Mouse (Mus musculus) WW6 (cell line): Measurements from ENCODE around the gene Rcc2.

Experiments used
- DNase-seq: peaks from one replicate; pipeline ENCODE4 v3.0.0-alpha.2; 2013; ENCODE audit warnings: low read depth, low spot score

The Rcc2 gene

GRCm38 (mm10) chr4:140709617-140710016 is 9.3 kb downstream of the Rcc2 start:
- no peak for DNase-seq

DNA sequence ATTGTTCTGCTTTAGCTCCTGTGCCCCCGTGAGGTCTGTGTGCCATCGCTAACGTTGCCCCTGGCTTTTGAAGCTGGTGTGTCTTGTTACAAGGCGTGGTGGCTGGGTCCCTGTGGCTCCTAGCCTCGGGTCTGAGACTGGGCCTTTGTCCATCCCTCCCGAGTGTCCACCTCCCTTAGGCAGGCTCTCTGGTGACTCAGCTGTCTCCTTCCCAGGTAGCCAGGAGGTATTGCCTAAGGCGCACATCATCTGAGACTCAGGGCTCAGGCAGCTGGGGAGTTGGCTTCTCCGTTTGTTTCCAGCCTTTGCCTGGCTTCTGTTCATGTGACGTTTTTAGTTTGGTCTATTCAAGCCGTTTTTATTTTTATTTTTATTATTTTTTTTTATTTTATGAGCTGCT is 10.4 kb downstream of the Rcc2 start:
- no peak for DNase-seq

- no peak for DNase-seq
Observed at GRCm38 (mm10) chr4:140711360-140711759, 11.0 kb downstream of the Rcc2 start.

DNA sequence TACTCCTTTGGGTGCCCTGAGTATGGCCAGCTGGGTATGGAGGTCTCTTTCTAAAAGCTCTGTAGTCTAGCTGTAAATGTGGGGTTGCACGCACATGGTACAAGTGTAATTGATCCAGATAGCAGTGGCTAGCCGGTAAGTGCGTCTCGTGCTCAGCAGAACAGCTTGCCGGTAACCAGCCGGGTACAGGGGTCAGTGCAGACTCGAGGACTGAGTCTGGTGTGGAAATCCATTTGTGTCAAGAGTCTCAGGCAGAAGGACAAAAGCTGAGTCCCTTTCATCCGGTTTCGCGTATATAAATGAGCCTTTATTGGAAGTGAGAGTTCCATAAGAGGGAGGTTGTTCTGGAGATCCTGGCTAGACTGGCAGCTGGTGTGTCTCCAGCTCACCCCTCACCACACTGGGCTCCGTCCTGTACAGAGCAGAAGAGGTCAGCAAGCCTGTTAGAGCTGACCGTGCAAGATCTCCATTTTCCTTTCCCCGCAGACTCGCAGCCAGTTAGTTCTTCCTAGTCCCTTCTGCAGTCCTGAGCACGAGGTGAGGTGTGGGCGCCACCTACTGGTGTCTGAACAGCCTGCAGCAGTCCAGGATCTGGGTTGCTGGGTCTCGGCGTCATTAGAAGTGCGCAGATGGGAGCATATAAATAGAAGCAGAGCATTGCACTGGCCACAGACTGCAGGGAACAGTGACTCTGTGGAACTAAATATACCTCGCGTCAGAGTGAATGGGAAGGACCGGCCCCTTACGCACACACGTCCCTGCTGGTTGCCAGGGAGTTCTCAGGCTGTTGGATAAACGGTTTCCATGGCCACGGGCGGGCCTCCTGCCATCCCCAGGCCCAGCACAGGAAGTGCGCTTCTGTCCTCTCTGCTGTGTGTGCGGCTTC is 13.4 kb downstream of the Rcc2 start:
- DNase-seq: peak; percentile 66

DNA sequence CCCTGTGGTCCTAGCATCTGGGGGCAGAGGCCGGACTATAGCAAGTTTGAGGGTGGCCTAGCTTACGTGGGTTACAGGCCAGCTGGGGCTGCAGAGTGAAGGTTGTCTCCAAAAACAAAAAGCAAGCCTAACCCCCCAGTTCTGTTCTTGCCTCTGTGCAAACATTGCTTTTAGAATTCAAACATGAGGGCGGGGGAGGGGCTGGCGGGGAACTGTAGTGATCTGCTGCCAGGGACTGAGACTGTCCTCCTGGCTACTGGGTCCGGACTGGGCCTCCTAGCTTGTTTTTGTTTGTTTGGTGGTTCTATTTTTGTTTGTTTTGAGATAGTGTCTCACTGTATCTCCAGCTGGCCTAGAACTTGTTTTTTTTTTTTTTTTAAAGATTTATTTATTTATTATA is 14.2 kb downstream of the Rcc2 start:
- no peak for DNase-seq

DNA sequence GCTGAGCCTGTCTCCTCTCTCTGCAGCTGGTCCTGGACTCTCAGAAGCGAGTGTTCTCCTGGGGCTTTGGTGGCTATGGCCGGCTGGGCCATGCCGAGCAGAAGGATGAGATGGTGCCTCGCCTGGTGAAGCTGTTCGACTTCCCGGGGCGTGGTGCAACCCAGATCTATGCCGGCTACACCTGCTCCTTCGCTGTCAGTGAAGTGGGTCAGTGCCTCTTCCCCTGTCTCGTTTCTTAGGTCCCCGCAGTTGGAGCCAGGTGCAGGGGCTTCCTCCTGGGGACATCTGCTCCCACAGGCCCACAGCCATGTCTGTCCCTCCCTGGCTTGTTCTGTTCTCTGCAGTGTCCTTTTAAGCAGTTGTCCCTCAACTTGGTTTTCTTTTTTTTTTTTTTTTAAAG is 16.7 kb downstream of the Rcc2 start:
- DNase-seq: no peak

GRCm38 (mm10) chr4:140718436-140718835 is 18.1 kb downstream of the Rcc2 start:
- DNase-seq: no peak

- no peak for DNase-seq
Observed at GRCm38 (mm10) chr4:140720091-140720490, 19.8 kb downstream of the Rcc2 start.

DNA sequence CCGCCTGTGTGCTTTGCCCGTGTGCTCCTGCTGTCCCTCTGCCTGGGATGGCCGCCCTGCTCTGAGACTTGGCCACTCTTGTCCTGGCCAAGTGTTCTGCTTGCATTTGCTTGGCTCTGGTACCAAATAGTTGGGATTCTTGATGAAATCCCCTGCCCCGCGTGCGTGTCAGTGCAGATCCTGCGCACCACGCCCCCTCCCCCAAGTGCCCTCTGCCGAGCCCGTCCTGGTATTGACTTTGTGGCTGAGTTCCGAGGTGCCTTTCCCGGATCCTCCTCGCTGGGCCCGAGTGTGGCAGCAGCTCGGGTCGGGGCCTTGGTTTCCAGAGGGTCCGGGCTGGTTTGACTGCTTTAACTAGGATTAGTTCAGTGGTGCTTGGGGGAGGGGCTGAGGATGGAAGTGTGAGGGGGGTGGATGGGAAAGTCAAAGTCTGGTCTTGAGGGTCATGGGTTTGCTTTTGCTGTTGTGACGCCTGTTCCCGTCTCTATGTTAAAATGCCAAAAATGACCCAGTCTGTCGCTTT is 21.7 kb downstream of the Rcc2 start:
- DNase-seq: no peak

- no peak for DNase-seq
Observed at GRCm38 (mm10) chr4:140722710-140723109, 22.4 kb downstream of the Rcc2 start.

- DNase-seq: no peak
Observed at GRCm38 (mm10) chr4:140723192-140723591, 22.9 kb downstream of the Rcc2 start.

GRCm38 (mm10) chr4:140723801-140724200 is 23.5 kb downstream of the Rcc2 start:
- no peak for DNase-seq

DNA sequence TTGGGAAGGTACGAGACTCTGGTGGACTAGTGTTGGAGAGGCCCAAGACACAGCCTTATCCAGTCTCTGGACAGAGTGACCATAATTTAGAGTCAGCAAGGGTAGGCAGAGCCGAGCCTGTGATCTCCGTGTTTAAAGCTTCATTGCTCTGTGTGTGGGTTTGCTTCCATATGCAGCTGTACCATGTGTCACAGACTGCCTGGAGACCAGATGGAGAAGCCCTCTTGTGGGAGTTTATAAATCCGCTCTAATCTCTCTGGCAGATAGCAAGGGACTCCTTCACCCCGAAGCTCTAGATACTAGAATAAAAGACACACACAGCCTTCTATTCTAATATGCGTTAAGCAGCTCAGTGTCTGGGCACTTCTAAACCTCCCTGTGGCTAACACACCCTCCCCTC is 24.4 kb downstream of the Rcc2 start:
- no peak for DNase-seq

DNA sequence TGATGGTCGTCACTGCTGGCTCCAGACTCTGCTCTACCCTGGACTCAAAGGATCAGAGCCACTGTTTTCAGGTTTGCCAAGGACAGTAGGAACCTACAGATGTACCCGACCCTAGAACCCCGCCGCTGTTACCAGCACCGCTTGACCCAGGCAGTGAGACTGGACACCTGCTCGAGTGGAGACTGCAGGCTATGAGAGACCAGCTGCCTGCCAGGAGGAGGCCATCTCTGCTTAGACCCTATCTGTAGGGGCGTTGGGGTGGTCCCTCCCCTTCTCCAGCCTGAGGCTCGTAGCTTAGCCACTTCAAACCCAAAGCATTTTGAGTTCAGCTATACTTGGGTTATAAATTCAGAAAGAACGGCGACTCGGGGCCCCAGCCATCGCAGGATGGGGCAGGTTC is 26.6 kb downstream of the Rcc2 start:
- DNase-seq: no peak

- no peak for DNase-seq
Observed at GRCm38 (mm10) chr4:140731654-140732053, 31.3 kb downstream of the Rcc2 start.

- DNase-seq: no peak
Observed at GRCm38 (mm10) chr4:140732871-140733270, 32.5 kb downstream of the Rcc2 start.

DNA sequence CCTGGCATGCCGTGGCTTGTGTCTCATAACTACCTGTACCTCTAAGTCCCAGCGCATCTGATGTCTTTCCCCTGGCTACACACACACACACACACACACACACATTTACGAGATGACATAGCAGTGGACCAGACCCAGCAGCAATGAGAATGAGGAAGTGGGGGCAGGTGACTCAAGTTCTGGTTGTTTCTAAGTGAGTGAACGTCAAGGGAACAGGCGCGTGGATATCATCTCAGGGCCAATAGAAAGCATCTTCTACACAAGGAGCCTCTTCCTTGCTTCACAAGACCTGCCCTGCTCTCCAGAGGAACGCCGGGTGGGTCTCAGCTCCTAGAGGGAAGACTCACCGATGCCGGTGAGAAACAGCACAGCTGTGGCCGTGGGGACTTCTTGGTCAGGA is 40.3 kb downstream of the Rcc2 start:
- no peak for DNase-seq

DNA sequence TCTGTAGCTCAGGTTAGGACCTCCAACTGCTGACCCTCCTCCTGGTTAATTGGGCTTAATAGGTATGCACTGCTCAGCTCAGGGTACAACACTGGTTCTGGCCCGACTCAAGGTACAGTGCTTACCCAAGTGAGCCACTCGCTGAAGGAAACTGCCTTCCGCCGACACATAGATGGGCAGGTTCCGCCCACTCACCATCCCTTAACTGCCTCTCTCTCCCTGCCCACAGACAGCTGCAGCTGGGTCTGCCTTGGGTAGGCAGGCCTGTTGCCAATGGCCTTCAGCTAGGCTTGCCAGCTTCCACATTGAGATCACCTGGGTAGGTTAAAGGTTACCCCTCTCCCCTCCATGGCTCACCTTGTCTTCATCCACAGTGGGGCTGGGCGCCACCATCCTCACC is 41.1 kb downstream of the Rcc2 start:
- DNase-seq: no peak

DNA sequence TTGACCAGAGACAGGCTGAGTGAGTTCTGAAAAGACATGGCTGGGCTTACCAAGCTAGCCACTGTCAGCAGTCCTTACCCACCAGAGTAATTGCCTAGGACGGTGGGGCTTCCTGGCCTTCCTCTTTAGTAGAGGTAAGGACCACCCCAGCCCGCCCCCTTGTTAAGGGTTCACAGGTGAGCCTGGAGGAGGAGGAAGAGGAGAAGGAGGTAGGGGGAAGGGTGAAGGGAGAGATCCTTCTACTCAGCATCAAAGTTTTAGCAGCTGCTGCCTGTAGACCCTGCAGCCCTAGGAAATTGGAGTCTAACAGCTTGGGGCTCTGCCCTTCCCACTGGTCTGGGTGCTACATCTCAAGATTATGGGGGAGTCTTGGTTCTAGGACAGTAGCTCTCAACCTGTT is 42.2 kb downstream of the Rcc2 start, which contains the start of gene Padi6:
Gene Padi6, minus strand, starts transcription at position 101 of the 400 bp plus-strand sequence.
- DNase-seq: no peak

DNA sequence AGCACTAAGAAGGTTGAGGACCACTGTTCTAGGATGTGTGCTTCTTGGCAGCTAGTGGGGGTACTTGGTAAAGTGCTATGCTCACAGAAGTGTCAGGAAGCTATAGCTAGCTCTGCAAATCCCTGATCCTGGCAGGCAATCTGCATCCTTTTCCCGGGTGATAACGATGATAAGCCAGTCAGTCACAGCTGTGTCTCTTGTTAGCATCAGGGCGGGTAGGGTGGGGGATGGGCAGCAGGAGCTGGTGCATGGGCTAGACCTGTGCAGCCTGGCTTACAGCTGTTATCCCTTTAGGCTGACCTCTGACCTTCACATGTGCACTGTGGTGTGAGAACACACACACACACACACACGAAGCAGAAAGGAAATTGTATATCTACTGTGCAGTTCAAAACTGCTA is 42.7 kb downstream of the Rcc2 start:
- DNase-seq: no peak

- peak; percentile 48 for DNase-seq
Observed at GRCm38 (mm10) chr4:140744654-140745053, 44.3 kb downstream of the Rcc2 start.

- no peak for DNase-seq
Observed at GRCm38 (mm10) chr4:140747978-140748377, 47.6 kb downstream of the Rcc2 start.

GRCm38 (mm10) chr4:140750328-140750727 is 50.0 kb downstream of the Rcc2 start:
- DNase-seq: no peak
